ENCODE assay signal across 9 mouse cellular contexts in the genomic region with DNA sequence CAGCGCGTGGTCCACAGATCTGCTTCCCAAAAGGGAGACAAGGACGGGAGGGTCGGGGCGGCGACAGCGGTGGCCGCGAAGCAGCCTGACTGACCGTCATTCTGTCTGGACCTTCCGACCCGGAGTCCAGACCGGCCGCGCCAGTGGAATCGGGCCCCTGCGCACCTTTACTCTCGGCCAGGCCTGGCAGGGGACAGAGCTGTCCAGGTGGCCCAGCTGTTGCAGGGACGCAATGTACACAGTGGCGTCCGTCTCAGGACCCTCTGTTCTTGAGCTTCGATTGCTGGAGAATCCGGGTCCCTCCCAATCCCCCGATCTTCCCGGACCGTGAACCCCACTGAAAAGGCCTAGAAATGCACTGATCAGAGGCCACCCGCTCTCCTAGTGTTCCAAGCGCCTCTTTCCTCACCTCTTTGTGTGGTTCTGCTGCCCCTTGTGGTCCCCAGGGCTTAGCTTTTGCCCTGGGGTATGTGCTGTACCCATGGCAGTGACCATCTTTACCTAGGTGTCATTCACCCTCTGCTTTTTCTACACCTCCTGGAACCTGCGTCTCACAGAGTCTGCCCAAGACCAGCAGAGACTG. TPM values are rescaled to one million over a fixed set of nuclear protein-coding genes. Genes with fewer than 3 reads are reported as not detected.
DNase-seq lines count a peak whose midpoint lies in the region; ATAC-seq and TF ChIP-seq lines count a peak whose summit lies in the region.
"Had no signal": no experiment of that assay in that cellular context is flagged by ENCODE, and none has a peak within 500 bp of the region (broad histone marks: within the 10 kb centered on the region; RNA-seq: fewer than 3 reads in every experiment).

No protein-coding gene starts in this region.

- H3K9ac ChIP-seq in hindbrain, postnatal 0 days (replicated peaks; ENCODE audit: low read length), result peak overlapping the region; percentile 49
- peak overlapping the region; percentile 62 for H3K9ac ChIP-seq in midbrain, embryonic 11.5 days (ENCODE audit: low read length)

- WGBS in hindbrain, postnatal 0 days, result 8% methylated on average over 28 of the region's 29 CpGs
- 4% methylated on average over 29 of the region's 29 CpGs for WGBS in midbrain, embryonic 11.5 days

- peaks cover 19% of the 10 kb centered on the region; the same call in 1 of the 2 replicates for H3K27me3 ChIP-seq in hindbrain, postnatal 0 days (ENCODE audit: insufficient read depth, low read length)
- H3K27me3 ChIP-seq in midbrain, embryonic 11.5 days (ENCODE audit: control insufficient read depth, insufficient read depth, low read length), result peaks cover 34% of the 10 kb centered on the region

- H3K9me3 ChIP-seq in hindbrain, postnatal 0 days (ENCODE audit: low read length), result no peaks in the 10 kb centered on the region
- H3K9me3 ChIP-seq in midbrain, embryonic 11.5 days (ENCODE audit: control insufficient read depth, low read length), result no peaks in the 10 kb centered on the region

- H3K4me3 ChIP-seq in layer of hippocampus, adult 2 months, result peak overlapping the region; percentile 63
- H3K4me3 ChIP-seq in hindbrain, postnatal 0 days (ENCODE audit: low read length), result peak overlapping the region; percentile 38
- peak overlapping the region; percentile 43 for H3K4me3 ChIP-seq in midbrain, embryonic 11.5 days (ENCODE audit: low read depth, low read length)

- no peaks in the 10 kb centered on the region for H3K4me1 ChIP-seq in hindbrain, postnatal 0 days (ENCODE audit: insufficient read depth, low read length)
- 0 out of 2 replicates have a peak, but pooled peaks cover 3% of the 10 kb centered on the region for H3K4me1 ChIP-seq in midbrain, embryonic 11.5 days (ENCODE audit: control insufficient read depth, insufficient read depth, low read length)

- H3K36me3 ChIP-seq in hindbrain, postnatal 0 days (ENCODE audit: insufficient read depth, low read length), result no peaks in the 10 kb centered on the region
- H3K36me3 ChIP-seq in midbrain, embryonic 11.5 days (ENCODE audit: control insufficient read depth, insufficient read depth, low read length), result no peaks in the 10 kb centered on the region

- TF ChIP-seq CTCF in layer of hippocampus, adult 2 months (conservative IDR thresholded peaks at IDR 0.05), result peak; percentile 51
- TF ChIP-seq CTCF in hindbrain, postnatal 0 days (IDR thresholded peaks at IDR 0.05; ENCODE audit: low read depth), result no peak

- peak overlapping the region; percentile 60 for H3K4me2 ChIP-seq in hindbrain, postnatal 0 days (ENCODE audit: low read depth, low read length)
- peak overlapping the region; percentile 83 for H3K4me2 ChIP-seq in midbrain, embryonic 11.5 days

- ATAC-seq in hindbrain, postnatal 0 days, result peak; percentile 48; the same call in 1 of the 2 replicates
- peak; percentile 19; the same call in 1 of the 2 replicates for ATAC-seq in midbrain, embryonic 11.5 days (ENCODE audit: low FRiP score)

- H3K27ac ChIP-seq in layer of hippocampus, adult 2 months, result peak overlapping the region; percentile 77; the same call in 1 of the 2 replicates
- H3K27ac ChIP-seq in hindbrain, postnatal 0 days, result no peak overlapping the region
- H3K27ac ChIP-seq in midbrain, embryonic 11.5 days (ENCODE audit: low read depth, low read length), result no peak overlapping the region

- DNase-seq in layer of hippocampus, adult 2 months (ENCODE audit: low spot score in 2 of 2), result no peak
- no peak for DNase-seq in layer of hippocampus, postnatal 25 days (ENCODE audit: extremely low spot score in 1 of 2, low spot score in 1 of 2)
- DNase-seq in embryo, embryonic 10.5 days (ENCODE audit: low spot score), result peak; percentile 55
- DNase-seq in hindbrain, postnatal 0 days (ENCODE audit: low spot score), result no peak
- DNase-seq in midbrain, embryonic 11.5 days (ENCODE audit: low spot score, missing footprints), result peak; percentile 88
- DNase-seq in right cerebral cortex, postnatal 25 days, result no peak
- no peak for DNase-seq in layer of hippocampus, adult 8-10 months (ENCODE audit: low spot score in 2 of 2)
- DNase-seq in thymus, postnatal 0 days (ENCODE audit: low spot score), result no peak

RNA-seq across cellular contexts. Expression of a gene that starts 0.5 kb away (rescaled TPM):
- total RNA-seq in layer of hippocampus, adult 2 months (2021), result 1 to 10 TPM; 4.8 to 5.1 TPM
- total RNA-seq in layer of hippocampus, postnatal 25 days (2021), result 1 to 10 TPM; 3.8 to 4.1 TPM
- total RNA-seq in hindbrain, postnatal 0 days (2014; rRNA removed), result 6.2 and 7.1 TPM in 2 replicates
- polyA plus RNA-seq in hindbrain, postnatal 0 days (2015; fragmentation: Nextera tagmentation; extraction: Ambion mirVana), result 2.4 and 2.9 TPM in 2 replicates
- 1.6 and 1.9 TPM in 2 replicates for polyA plus RNA-seq in midbrain, embryonic 11.5 days (2014; fragmentation: Nextera tagmentation; extraction: Ambion mirVana)
- 1 to 10 TPM; 4.7 to 5.9 (median 5.1) TPM for total RNA-seq in layer of hippocampus, adult 8-10 months (2022)
- 0.27 and 0.42 TPM in 2 replicates for polyA plus RNA-seq in thymus, postnatal 0 days (2015; fragmentation: Nextera tagmentation; extraction: Ambion mirVana)

RNA-seq across cellular contexts. Expression of a gene that starts 0.6 kb away (rescaled TPM):
- total RNA-seq in layer of hippocampus, adult 2 months (2021), result under 1 TPM; 0.20 to 0.26 TPM
- total RNA-seq in layer of hippocampus, postnatal 25 days (2021), result under 1 TPM; 0.12 to 0.26 TPM
- not detected in 2 replicates for total RNA-seq in hindbrain, postnatal 0 days (2014; rRNA removed)
- 0.10 TPM in 1 of 2 replicates, not detected in the other for polyA plus RNA-seq in hindbrain, postnatal 0 days (2015; fragmentation: Nextera tagmentation; extraction: Ambion mirVana)
- polyA plus RNA-seq in midbrain, embryonic 11.5 days (2014; fragmentation: Nextera tagmentation; extraction: Ambion mirVana), result not detected in 2 replicates
- under 1 TPM; 0.12 to 0.33 (median 0.17) TPM for total RNA-seq in layer of hippocampus, adult 8-10 months (2022)
- polyA plus RNA-seq in thymus, postnatal 0 days (2015; fragmentation: Nextera tagmentation; extraction: Ambion mirVana), result not detected in 2 replicates

RNA-seq across cellular contexts. Expression of a gene that starts 12.8 kb away (rescaled TPM):
- under 1 TPM in 1 of 2 experiments, not detected in 1; 0.52 TPM for total RNA-seq in layer of hippocampus, adult 2 months (2021)
- total RNA-seq in layer of hippocampus, postnatal 25 days (2021), result not detected
- total RNA-seq in hindbrain, postnatal 0 days (2014; rRNA removed), result not detected in 2 replicates
- not detected in 2 replicates for polyA plus RNA-seq in hindbrain, postnatal 0 days (2015; fragmentation: Nextera tagmentation; extraction: Ambion mirVana)
- not detected in 2 replicates for polyA plus RNA-seq in midbrain, embryonic 11.5 days (2014; fragmentation: Nextera tagmentation; extraction: Ambion mirVana)
- total RNA-seq in layer of hippocampus, adult 8-10 months (2022), result under 1 TPM in 1 of 4 experiments, not detected in 3; 0.69 TPM
- not detected in 2 replicates for polyA plus RNA-seq in thymus, postnatal 0 days (2015; fragmentation: Nextera tagmentation; extraction: Ambion mirVana)
- total RNA-seq: adrenal gland, postnatal 36 days had no signal

RNA-seq across cellular contexts. Expression of a gene that starts 22.5 kb away (rescaled TPM):
- total RNA-seq in layer of hippocampus, adult 2 months (2021), result 1 to 10 TPM; 2.5 to 3.4 TPM
- total RNA-seq in layer of hippocampus, postnatal 25 days (2021), result 1 to 10 TPM; 1.8 to 2.5 TPM
- total RNA-seq in hindbrain, postnatal 0 days (2014; rRNA removed), result not detected in 2 replicates
- 0.39 and 0.53 TPM in 2 replicates for polyA plus RNA-seq in hindbrain, postnatal 0 days (2015; fragmentation: Nextera tagmentation; extraction: Ambion mirVana)
- 0.15 TPM in 1 of 2 replicates, not detected in the other for polyA plus RNA-seq in midbrain, embryonic 11.5 days (2014; fragmentation: Nextera tagmentation; extraction: Ambion mirVana)
- total RNA-seq in layer of hippocampus, adult 8-10 months (2022), result 1 to 10 TPM; 1.8 to 4.9 (median 2.8) TPM
- not detected in 2 replicates for polyA plus RNA-seq in thymus, postnatal 0 days (2015; fragmentation: Nextera tagmentation; extraction: Ambion mirVana)
- total RNA-seq: adrenal gland, postnatal 36 days had no signal

RNA-seq across cellular contexts. Expression of a gene that starts 22.6 kb away (rescaled TPM):
- 100 to 1,000 TPM; 137 to 142 TPM for total RNA-seq in layer of hippocampus, adult 2 months (2021)
- 100 to 1,000 TPM; 125 to 132 TPM for total RNA-seq in layer of hippocampus, postnatal 25 days (2021)
- total RNA-seq in hindbrain, postnatal 0 days (2014; rRNA removed), result 8.7 and 10.6 TPM in 2 replicates
- 4.1 and 4.2 TPM in 2 replicates for polyA plus RNA-seq in hindbrain, postnatal 0 days (2015; fragmentation: Nextera tagmentation; extraction: Ambion mirVana)
- polyA plus RNA-seq in midbrain, embryonic 11.5 days (2014; fragmentation: Nextera tagmentation; extraction: Ambion mirVana), result 0.05 and 0.15 TPM in 2 replicates
- total RNA-seq in layer of hippocampus, adult 8-10 months (2022), result 100 to 1,000 TPM in 2 of 4 experiments, 10 to 100 TPM in 2; 91.6 to 119 (median 104) TPM
- polyA plus RNA-seq in thymus, postnatal 0 days (2015; fragmentation: Nextera tagmentation; extraction: Ambion mirVana), result 0.05 and 0.15 TPM in 2 replicates

Comparison
In these comparisons a context has a peak if more than half of its experiments do, and no peak if none do; other contexts are left out.
1. DNase-seq: peak in embryo, embryonic 10.5 days (single experiment) and midbrain, embryonic 11.5 days (single experiment); none in layer of hippocampus, adult 2 months (0 of 2), layer of hippocampus, postnatal 25 days (0 of 2), hindbrain, postnatal 0 days (single experiment), right cerebral cortex, postnatal 25 days (single experiment), layer of hippocampus, adult 8-10 months (0 of 2) and thymus, postnatal 0 days (single experiment).
2. Peak in every context shown above with its lines, with median percentiles within 50 percentile points of each other: H3K4me3 ChIP-seq.